Mouse (Mus musculus) hindbrain, embryonic 15.5 days (tissue): ENCODE results near the gene Rictor. TPM values are rescaled to one million over a fixed set of nuclear protein-coding genes. Genes with fewer than 3 reads are reported as not detected.

ENCODE experiments used
- ATAC-seq: fragments of 200-750 bp; cut with Nextera tagmentation; 2 replicates; pipeline ENCODE4 v1.8.0; 2017; ENCODE audit warnings: low read depth, moderate number of reproducible peaks, moderate TSS enrichment; ENCODE audit not compliant: low FRiP score
- H3K27ac ChIP-seq: fragments of 300-500 bp; sonication (generic); replicated peaks from 2 replicates; pipeline ENCODE4 v1.5.1; 2015; ENCODE audit warnings: mild to moderate bottlenecking, inconsistent platforms
- H3K27me3 ChIP-seq: fragments of 300-500 bp; sonication (generic); 2 replicates; pipeline ENCODE4 v1.6.1; 2015; ENCODE audit warnings: control low read depth, inconsistent platforms
- H3K36me3 ChIP-seq: fragments of 300-500 bp; sonication (generic); 2 replicates; pipeline ENCODE4 v1.6.1; 2015; ENCODE audit warnings: control low read depth, inconsistent platforms
- H3K4me1 ChIP-seq: fragments of 300-500 bp; sonication (generic); replicated peaks from 2 replicates; pipeline ENCODE4 v1.6.1; 2015; ENCODE audit warnings: control low read depth, inconsistent platforms
- H3K4me2 ChIP-seq: fragments of 300-500 bp; sonication (generic); 2 replicates; pipeline ENCODE4 v1.6.1; 2015; ENCODE audit warnings: moderate library complexity, mild to moderate bottlenecking, inconsistent platforms
- H3K4me3 ChIP-seq: fragments of 300-500 bp; sonication (generic); 2 replicates; pipeline ENCODE4 v1.5.1; 2015; ENCODE audit warnings: mild to moderate bottlenecking, inconsistent platforms
- H3K9ac ChIP-seq: fragments of 300-500 bp; sonication (generic); 2 replicates; pipeline ENCODE4 v1.6.1; 2015; ENCODE audit warnings: inconsistent platforms
- H3K9me3 ChIP-seq: fragments of 300-500 bp; sonication (generic); 2 replicates; pipeline ENCODE4 v1.6.1; 2016; ENCODE audit warnings: control low read depth, inconsistent platforms
- WGBS: fragments of 180-500 bp; shearing (Covaris S2); methylation state at CpG from one replicate; pipeline ENCODE4 v1.1.7; 2015; 5-methylcytosine and 5-hydroxymethylcytosine counted together
- polyA plus RNA-seq: library from polyadenylated mRNA; unstranded; fragments of >200 nt; fragmentation: Nextera tagmentation; extraction: Ambion mirVana; gene quantifications from 2 replicates; pipeline ENCODE4 v1.2.1, GENCODE M21; 2015

The Rictor gene
- polyA plus RNA-seq: 47.2 and 49.1 TPM in 2 replicates

DNA sequence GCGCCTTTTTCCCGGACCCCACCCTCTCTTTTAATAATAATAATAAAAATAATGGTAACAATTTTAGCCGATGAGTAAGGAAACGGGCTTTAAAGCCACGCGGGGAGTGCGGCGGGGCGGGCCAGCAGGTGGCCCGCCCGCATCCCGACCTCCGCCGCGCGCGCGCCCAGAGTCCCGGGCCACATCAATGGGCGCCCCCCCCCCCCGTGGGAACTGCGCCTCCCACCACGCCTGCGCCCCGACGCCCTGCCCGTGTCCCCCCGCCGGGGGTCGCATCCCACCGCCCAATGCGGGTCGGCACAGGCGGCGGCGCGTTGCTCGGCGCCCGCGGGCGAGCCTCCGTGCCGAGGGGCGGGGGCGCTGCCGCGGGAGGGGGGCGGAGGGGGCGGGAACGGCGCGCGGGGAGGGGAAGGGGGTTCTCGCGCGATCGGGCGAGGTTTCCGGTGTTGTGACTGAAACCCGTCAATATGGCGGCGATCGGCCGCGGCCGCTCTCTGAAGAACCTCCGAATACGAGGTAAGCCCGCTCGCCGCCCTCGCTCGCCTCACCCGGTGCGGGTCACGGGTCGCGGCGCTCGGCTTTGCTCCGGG, at the start of gene Rictor:
Gene Rictor (plus strand): TSS at position 444 of the 590 bp plus-strand sequence.
- Histone ChIP-seq H3K4me1 (peaks cover 28% of the 10 kb centered on the region), H3K27me3 (peaks cover 3% of the 10 kb centered on the region; the same call in 1 of the 2 replicates), H3K27ac (peak within 1 kb of the TSS; percentile 96), H3K4me2 (peak within 1 kb of the TSS; percentile 94), H3K4me3 (peak within 1 kb of the TSS; percentile 90), H3K36me3 (no peaks in the 10 kb centered on the region), H3K9me3 (no peaks in the 10 kb centered on the region), H3K9ac (peak within 1 kb of the TSS; percentile 94)
- under 1% methylated on average over 62 of the region's 82 CpGs for WGBS
- peak; percentile 92 for ATAC-seq

DNA sequence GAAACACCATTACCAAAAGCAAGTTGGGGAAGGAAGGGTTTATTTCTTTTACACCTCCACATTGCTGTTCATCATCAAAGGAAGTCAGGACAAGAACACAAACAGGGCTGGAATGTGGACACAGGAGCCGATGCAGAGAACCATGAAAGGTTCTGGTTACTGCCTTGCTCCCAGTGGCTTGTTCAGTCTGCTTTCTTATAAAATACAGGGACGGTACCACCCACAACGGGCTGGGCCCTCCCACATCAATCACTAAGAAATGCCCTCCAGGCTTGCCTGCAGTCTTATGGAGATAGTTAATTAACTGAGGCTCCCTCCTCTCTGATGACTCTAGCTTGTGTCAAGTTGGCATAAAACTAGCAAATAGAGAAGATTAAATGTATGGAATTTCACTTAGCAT, 46.2 kb upstream of the Rictor start:
- H3K9me3 ChIP-seq: no peaks in the 10 kb centered on the region
- no peak overlapping the region for H3K4me3 ChIP-seq
- H3K36me3 ChIP-seq: no peaks in the 10 kb centered on the region
- H3K27ac ChIP-seq: no peak overlapping the region
- no peak overlapping the region for H3K9ac ChIP-seq
- H3K27me3 ChIP-seq: no peaks in the 10 kb centered on the region
- H3K4me1 ChIP-seq: no peaks in the 10 kb centered on the region
- WGBS: 37% methylated on average over 3 of the region's 3 CpGs
- ATAC-seq: no peak
- no peak overlapping the region for H3K4me2 ChIP-seq

DNA sequence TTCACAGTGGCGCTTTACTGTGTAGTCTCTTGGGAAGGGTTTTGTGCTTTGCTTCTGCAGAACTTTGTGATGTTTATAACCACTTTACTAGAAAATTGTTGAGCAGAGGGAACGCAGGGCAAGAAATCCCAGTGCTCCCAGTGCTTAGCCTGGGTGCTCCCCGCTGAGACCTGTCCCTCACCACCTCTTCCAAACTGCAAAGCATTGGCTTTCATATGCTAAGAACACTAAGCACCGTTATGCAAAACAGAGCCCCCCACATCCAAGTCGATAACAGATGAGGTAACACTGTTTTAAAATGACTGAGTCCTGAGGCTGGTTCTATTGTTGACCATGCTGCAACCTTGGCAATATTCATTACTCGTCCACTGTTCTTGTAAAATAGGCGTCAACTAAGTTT, 44.2 kb upstream of the Rictor start:
- Histone ChIP-seq H3K4me1 (no peaks in the 10 kb centered on the region), H3K27ac (no peak overlapping the region), H3K36me3 (no peaks in the 10 kb centered on the region), H3K4me3 (no peak overlapping the region), H3K4me2 (no peak overlapping the region), H3K9ac (no peak overlapping the region), H3K9me3 (no peaks in the 10 kb centered on the region), H3K27me3 (no peaks in the 10 kb centered on the region)
- WGBS: 58% methylated on average over 7 of the region's 7 CpGs
- ATAC-seq: no peak

DNA sequence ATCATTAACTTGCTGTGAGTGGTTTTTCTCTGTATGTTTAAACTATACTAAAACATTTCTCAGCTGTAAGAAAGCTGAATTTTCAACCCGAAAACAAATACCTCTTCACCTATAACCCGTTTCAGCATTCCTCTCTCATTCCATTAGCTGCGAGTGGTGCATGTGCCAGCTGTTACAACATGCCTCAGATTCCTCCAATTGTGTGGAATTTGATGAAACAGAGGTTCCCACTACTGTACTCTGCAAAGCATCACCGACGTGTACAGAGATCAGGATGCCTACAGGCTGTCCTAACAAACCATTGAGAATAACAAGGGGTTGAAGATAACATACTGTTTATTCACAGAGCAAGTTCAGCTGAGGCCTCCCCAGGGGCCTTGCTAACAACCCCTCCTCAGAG, 42.1 kb upstream of the Rictor start:
- H3K9ac ChIP-seq: no peak overlapping the region
- H3K27me3 ChIP-seq: no peaks in the 10 kb centered on the region
- ATAC-seq: no peak
- H3K4me3 ChIP-seq: no peak overlapping the region
- no peaks in the 10 kb centered on the region for H3K36me3 ChIP-seq
- H3K4me2 ChIP-seq: no peak overlapping the region
- no peaks in the 10 kb centered on the region for H3K9me3 ChIP-seq
- WGBS: 64% methylated on average over 5 of the region's 5 CpGs
- H3K4me1 ChIP-seq: no peaks in the 10 kb centered on the region
- no peak overlapping the region for H3K27ac ChIP-seq

DNA sequence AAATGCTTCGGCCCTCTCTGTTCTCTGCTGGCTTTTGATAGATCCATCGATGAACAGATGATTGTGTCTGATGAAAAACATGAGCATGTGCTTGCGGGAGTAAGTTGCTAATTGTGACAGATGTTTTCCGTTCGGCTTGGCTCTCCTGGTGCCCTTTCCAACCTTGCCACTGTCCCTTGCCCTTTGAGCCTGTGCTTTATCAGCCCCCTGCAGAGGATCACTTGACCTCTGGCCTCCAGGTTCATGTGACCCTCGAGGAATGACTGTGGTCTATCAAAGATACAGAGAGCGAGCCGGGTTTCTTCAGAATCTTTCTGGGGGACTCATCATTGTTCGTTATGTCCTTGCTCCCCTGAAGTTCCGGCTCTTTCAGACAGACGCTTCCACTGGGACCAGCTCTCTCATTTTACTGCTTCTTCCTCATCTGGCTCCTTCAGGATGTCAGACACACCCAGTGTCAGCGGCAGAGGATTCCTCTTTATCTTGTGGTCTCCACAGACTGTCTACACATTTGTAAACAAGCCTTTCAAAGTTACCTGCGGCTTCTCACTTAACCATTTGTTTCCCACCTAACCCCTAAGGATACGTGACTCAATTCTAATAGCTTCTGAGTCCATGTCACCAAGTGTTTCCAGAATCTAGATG, 39.3 kb upstream of the Rictor start:
- WGBS: 38% methylated on average over 14 of the region's 14 CpGs
- Histone ChIP-seq H3K4me1 (no peaks in the 10 kb centered on the region), H3K4me3 (no peak overlapping the region), H3K4me2 (no peak overlapping the region), H3K27ac (no peak overlapping the region), H3K9ac (no peak overlapping the region), H3K9me3 (no peaks in the 10 kb centered on the region), H3K27me3 (no peaks in the 10 kb centered on the region), H3K36me3 (no peaks in the 10 kb centered on the region)
- no peak for ATAC-seq

DNA sequence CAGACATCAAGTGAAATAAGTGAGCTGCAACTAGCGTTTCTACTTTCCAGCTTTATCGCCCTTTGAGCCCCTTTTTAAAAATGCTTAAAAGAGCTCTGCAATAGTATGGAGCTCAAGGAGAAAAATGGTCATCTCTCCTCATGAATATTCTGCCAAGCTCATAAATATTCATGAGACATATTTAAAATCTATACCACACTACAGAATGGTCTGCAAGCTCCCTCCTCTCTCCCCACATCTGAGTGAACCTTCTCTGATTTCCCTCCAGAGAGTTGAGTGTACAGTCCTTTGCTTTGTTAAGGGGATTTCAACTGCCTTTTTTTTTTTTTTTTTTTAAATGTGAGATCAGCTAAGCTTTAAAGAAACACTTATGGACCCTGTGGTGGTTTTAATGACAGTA, 29.7 kb upstream of the Rictor start:
- H3K9me3 ChIP-seq: no peaks in the 10 kb centered on the region
- no peak for ATAC-seq
- WGBS: 37% methylated on average over 2 of the region's 2 CpGs

DNA sequence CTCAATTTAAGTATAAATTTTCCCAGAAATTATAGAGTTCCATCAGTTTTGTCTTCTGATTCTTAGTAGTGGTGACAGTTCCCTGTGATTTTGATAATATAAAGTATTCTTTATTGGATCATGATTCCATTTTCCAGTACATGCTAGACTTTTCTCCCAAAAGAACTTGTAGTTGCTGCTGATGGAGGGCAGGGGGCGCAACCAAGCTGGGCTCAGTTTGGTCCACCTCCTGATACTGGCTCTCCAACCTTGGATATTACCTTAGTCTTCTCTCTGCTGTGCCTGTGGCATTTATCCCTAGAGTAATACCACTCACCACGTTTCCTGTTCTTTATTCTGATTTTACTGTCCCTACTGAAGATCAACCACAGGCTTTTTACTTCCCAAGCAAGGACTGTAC, 6.0 kb upstream of the Rictor start:
- Histone ChIP-seq H3K4me3 (no peak overlapping the region), H3K9ac (no peak overlapping the region), H3K27ac (no peak overlapping the region), H3K4me2 (no peak overlapping the region), H3K27me3 (peaks cover 3% of the 10 kb centered on the region; the same call in 1 of the 2 replicates), H3K4me1 (no peaks in the 10 kb centered on the region), H3K36me3 (no peaks in the 10 kb centered on the region), H3K9me3 (no peaks in the 10 kb centered on the region)
- ATAC-seq: no peak
- 74% methylated on average over 2 of the region's 2 CpGs for WGBS

More for the DNA sequence above, 29.7 kb upstream of the Rictor start:
- Histone ChIP-seq H3K27ac (no peak overlapping the region), H3K36me3 (no peaks in the 10 kb centered on the region), H3K9ac (no peak overlapping the region), H3K27me3 (no peaks in the 10 kb centered on the region), H3K4me2 (no peak overlapping the region), H3K4me3 (no peak overlapping the region), H3K4me1 (no peaks in the 10 kb centered on the region)

DNA sequence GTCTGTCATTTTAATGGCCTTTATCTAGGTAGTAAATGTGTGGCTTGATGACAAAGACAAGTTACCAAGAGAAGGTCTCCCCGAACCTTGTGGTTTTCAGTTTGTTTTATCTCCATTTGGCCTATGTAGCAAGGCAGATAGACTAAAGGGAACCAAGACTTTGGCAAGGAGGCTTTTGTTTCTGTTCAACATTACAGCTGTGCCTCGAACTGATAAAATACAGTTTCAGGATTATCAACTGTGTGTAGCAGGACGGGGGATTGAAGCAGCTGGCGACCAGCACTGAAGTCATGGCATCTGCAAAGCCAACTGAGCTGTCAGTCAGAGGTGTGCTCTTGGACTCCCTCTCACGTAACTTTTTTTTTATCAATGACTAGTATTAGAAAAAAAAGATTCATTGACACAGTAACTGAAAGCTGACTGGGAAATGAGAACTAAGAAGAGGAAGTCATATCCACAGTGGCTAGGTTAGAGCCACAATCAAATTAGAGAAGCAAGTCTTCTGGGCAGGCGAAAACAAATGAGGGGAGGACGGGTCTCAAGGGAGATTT, 2.8 kb upstream of the Rictor start:
- H3K27ac ChIP-seq: no peak overlapping the region
- H3K27me3 ChIP-seq: peaks cover 3% of the 10 kb centered on the region; the same call in 1 of the 2 replicates
- peaks cover 12% of the 10 kb centered on the region for H3K4me1 ChIP-seq
- no peaks in the 10 kb centered on the region for H3K36me3 ChIP-seq
- H3K9me3 ChIP-seq: no peaks in the 10 kb centered on the region
- H3K4me2 ChIP-seq: no peak overlapping the region
- ATAC-seq: no peak
- no peak overlapping the region for H3K9ac ChIP-seq
- H3K4me3 ChIP-seq: no peak overlapping the region
- WGBS: 67% methylated on average over 7 of the region's 7 CpGs

DNA sequence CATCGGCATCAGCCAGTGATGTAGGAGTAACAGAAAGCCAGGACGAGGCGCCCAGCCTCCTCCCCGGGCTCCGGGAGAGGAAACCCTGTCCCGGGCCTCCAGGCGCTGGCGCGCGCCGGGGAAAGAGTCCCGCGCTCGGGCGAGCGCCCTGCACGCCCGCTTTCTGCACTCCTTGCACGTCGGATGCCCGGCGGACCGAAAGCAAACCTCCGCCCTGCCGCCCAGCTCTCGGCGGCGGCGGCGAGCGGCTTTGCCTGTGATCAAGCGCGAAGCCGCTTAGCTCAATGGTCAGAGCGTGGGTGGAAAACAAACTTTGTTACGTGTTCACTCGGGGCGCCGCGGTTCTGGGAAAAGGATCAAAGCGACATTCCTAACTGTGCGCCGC, 636 bp upstream of the Rictor start:
- Histone ChIP-seq H3K27me3 (peaks cover 3% of the 10 kb centered on the region; the same call in 1 of the 2 replicates), H3K4me2 (peak overlapping the region; percentile 94), H3K36me3 (no peaks in the 10 kb centered on the region), H3K9me3 (no peaks in the 10 kb centered on the region), H3K27ac (peak overlapping the region; percentile 96), H3K9ac (peak overlapping the region; percentile 94), H3K4me1 (peaks cover 24% of the 10 kb centered on the region), H3K4me3 (peak overlapping the region; percentile 90)
- under 1% methylated on average over 43 of the region's 43 CpGs for WGBS
- ATAC-seq: peak; percentile 74

DNA sequence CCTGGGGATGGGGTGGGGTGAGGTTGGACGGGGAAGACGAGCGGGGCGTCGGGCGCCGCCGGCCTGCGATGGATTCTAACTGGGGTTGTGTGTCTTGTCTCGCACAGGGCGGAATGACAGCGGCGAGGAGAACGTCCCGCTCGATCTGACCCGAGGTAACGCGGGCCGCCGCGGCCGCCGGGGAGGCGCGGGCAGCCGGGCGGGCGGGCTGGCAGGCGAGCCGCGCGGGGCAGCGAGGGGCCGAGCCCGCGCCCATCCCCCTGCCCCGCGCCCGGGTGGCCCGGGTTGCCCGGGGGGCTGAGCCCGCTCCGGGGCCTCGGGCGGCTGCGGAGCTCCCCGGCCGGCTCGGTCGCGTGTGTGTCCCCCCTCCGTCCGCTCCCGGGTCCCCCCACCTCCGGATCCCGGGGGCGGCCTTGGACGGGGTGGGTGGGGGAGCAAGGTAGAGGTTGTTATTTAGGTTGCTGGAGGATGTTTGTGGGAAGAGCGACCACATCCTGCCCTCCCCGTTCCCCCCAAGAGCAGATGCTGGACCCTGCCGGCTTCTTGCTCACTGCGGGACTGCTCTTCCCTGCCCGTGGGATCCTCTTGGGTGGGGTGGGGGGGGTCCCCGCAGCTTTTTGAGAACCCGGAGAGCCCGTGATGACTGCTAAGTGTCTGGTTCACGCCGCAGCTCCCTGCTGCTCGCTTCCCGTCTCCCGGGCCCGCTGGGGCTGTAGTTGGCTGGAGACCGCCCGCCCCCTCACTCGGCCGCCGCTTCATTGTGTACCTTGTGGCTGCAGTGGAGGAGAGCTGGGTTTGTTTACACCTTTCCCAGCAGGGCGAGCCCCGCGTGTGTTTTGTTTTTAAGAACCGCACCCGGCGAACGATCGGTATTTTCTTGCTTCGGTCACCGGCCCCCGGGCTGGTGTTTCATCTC, 605 bp downstream of the Rictor start:
- ATAC-seq: peak; percentile 90
- no peaks in the 10 kb centered on the region for H3K9me3 ChIP-seq
- H3K9ac ChIP-seq: peak overlapping the region; percentile 94
- peak overlapping the region; percentile 90 for H3K4me3 ChIP-seq
- H3K36me3 ChIP-seq: no peaks in the 10 kb centered on the region
- H3K27me3 ChIP-seq: peaks cover 3% of the 10 kb centered on the region; the same call in 1 of the 2 replicates
- H3K27ac ChIP-seq: peak overlapping the region; percentile 96
- H3K4me1 ChIP-seq: peaks cover 29% of the 10 kb centered on the region
- H3K4me2 ChIP-seq: peak overlapping the region; percentile 94
- WGBS: under 1% methylated on average over 71 of the region's 89 CpGs

DNA sequence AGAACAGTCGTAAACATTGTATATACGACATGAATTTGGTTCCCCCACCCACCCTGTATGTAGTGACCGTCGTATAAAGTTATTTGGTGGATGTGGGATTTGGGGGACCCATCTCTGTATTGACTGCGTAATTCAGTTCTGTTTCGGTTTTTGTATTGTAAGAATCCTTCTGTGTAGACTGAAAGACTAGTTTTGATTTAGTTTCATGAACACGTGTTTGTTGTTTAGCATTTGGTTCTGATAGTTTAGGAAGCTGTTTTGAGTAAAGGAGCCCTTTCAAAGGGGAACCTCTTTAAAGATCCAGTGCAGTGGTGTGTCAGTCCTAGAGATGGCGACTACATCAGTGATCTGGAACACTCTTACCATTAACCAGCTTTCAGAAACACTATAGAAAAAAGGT, 1.4 kb downstream of the Rictor start:
- Histone ChIP-seq H3K27ac (peak overlapping the region; percentile 96; the same call in 1 of the 2 replicates), H3K4me1 (peaks cover 29% of the 10 kb centered on the region), H3K9me3 (no peaks in the 10 kb centered on the region), H3K36me3 (no peaks in the 10 kb centered on the region), H3K4me3 (peak overlapping the region; percentile 90), H3K4me2 (peak overlapping the region; percentile 94), H3K27me3 (peaks cover 3% of the 10 kb centered on the region; the same call in 1 of the 2 replicates), H3K9ac (peak overlapping the region; percentile 94)
- 19% methylated on average over 8 of the region's 8 CpGs for WGBS
- no peak for ATAC-seq
